Mouse (Mus musculus) B cell, adult 67 days (primary cell): Measurements from ENCODE around the gene Ago3. TPM values are rescaled to one million over a fixed set of nuclear protein-coding genes. Genes with fewer than 3 reads are reported as not detected.

Experiments
- total RNA-seq, 2 experiments: library from RNA; stranded (reverse); gene quantifications; 4 replicates each; pipeline ENCODE4 v1.2.4; 2023

The Ago3 gene
- 10 to 100 TPM; 32.6 to 34.6 TPM for total RNA-seq

GRCm38 (mm10) chr4:126429347-126430079 lies at the start of gene Ago3:
Ago3 (minus strand) TSS chr4:126429556.

GRCm38 (mm10) chr4:126468285-126468901 lies 39.0 kb upstream of the Ago3 start, which contains the start of gene Ago1:
Ago1 (minus strand) TSS chr4:126468583.

GRCm38 (mm10) chr4:126325281-126325861 lies 104.0 kb downstream of the Ago3 start, which contains the start of gene Tekt2:
Tekt2 (minus strand) TSS chr4:126325688.

GRCm38 (mm10) chr4:126321111-126321853 lies 108.1 kb downstream of the Ago3 start, which contains the start of gene Adprhl2:
Adprhl2 (minus strand) TSS chr4:126321703.

GRCm38 (mm10) chr4:126286492-126286891 lies 142.9 kb downstream of the Ago3 start, which contains the start of gene Col8a2:
Col8a2 (plus strand) TSS chr4:126286793.

Other genes with a start within 250 kb of the Ago3 start
- gene Thrap3, start 226.8 kb downstream of the Ago3 start, total RNA-seq: 100 to 1,000 TPM; 542 to 583 TPM
- 10 to 100 TPM; 42.4 to 50.6 TPM for gene Map7d1, start 173.2 kb downstream of the Ago3 start, total RNA-seq
- 10 to 100 TPM; 32.8 to 49.4 TPM for gene Trappc3, start 167.2 kb downstream of the Ago3 start, total RNA-seq
- not detected for gene Col8a2, start 142.8 kb downstream of the Ago3 start, total RNA-seq
- gene Adprhl2, start 107.9 kb downstream of the Ago3 start, total RNA-seq: 10 to 100 TPM; 43.8 to 47.9 TPM
- gene Tekt2, start 103.9 kb downstream of the Ago3 start, total RNA-seq: 1 to 10 TPM in 1 of 2 experiments, not detected in 1; 1.1 TPM
- gene Ago1, start 39.0 kb upstream of the Ago3 start, total RNA-seq: 10 to 100 TPM; 70.1 to 73.1 TPM
- gene Ago4, start 103.9 kb upstream of the Ago3 start, total RNA-seq: 10 to 100 TPM; 10.1 to 13.5 TPM
- 10 to 100 TPM; 11.2 to 14.4 TPM for gene Clspn, start 127.4 kb upstream of the Ago3 start, total RNA-seq
- 1 to 10 TPM in 1 of 2 experiments, under 1 TPM in 1; 0.74 to 1.2 TPM for gene 5730409E04Rik, start 180.3 kb upstream of the Ago3 start, total RNA-seq
- gene Psmb2, start 248.1 kb upstream of the Ago3 start, total RNA-seq: 10 to 100 TPM; 67.8 to 96.7 TPM